Mouse (Mus musculus): ENCODE measurements around the gene Ppp4r4.
A peak's percentile ranks its signal among the peaks of the same experiment; 100 is the strongest.
"Not testable (repeated sequence)": the region's sequence is repeated elsewhere in the genome, so short reads cannot be mapped to it uniquely, and the experiment has no call there.

The Ppp4r4 gene

DNA sequence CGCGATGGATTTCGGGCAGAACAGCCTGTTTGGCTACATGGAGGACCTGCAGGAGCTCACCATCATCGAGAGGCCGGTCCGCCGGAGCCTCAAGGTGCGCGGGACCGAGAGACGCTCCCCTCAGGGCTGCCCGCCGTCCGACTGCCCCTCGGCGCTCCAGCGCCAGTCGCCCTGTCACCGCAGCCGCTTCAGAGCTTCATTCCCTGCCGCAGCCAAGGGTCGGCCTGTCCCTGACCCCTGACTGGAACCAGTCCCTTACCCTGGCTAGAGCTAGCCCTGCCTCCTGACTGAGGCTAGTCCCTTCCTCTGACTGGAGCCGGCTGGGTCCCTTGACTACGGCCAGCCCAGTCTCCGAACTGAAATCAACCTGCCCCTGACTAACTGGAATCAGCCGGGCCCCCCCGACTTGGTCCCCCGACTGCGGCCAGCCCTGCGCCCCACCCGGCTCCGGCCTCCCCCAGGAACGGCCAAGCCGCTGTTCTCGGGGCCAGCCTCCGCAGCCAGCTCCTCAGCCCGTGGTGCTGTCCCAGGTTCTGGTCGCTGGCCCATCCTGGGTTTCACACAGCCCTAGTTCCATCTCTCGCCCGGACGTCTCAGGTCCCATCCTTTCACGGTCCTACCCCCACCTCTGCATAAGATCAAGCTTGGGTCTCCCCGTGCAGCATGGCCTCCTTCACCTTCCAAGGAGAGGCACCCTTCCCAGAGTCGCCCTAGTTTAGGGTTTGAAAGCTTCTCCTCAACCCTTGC is 739 bp downstream of the Ppp4r4 start:
- no peak for DNase-seq (ENCODE audit: extremely low spot score)

DNA sequence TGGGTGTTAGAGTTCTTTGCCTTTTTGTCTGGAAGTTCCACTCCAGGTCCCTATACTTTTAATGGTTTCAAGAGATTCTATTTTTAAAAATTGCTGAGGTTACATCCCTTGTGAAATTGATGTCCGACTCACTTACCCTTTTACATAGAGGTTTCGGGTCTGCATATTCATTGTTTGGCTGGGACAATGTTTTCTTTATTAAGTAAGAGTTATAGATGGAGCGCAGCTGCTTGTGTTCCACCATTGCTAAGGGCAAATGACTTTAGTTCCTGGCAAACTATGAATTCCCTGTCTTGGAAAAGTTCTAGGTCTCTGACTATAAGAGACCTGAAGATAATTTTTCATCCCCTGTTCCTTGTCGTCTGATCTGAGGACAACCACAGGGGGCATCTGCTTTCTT is 8.3 kb downstream of the Ppp4r4 start:
- DNase-seq (ENCODE audit: extremely low spot score) = no peak

DNA sequence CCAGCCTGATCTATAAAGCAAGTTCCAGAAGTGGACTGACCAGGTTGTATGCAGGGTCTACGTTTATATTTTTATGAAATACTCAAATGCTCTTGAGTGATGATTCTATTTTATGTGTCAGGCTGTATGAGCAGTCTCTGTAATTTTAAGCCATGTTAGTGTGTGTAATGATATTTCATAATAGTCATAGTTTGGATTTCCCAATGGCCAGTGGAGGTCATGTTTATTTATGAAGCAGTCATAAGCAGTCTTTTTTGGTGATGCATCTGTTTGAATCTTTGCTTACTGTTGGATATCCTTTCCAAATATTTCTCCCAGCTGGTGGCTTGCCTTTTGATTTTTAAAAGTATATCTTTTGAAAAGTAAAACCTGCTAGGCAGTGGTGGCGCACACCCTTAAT is 11.3 kb downstream of the Ppp4r4 start:
- DNase-seq (ENCODE audit: extremely low spot score) = no peak

DNA sequence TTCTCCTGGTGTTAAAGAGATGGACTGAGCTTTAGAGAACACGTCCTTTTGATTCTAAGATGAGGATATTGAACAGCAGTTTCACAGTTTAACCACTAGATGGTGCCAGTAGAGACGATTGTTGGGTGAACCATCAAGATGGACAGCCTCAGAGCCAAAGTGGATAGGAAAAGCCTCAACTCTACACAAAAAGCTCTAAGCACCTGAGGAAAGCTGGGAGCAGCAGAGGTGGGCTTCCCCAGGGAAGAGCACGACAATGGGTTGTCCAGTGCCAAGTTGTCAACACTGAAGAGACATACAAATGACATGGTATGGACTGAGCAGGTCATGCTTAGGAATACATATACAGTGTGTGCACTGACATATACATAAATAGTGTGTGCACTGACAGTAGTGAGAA is 12.1 kb downstream of the Ppp4r4 start:
- peak; percentile 44 for DNase-seq (ENCODE audit: extremely low spot score)

DNA sequence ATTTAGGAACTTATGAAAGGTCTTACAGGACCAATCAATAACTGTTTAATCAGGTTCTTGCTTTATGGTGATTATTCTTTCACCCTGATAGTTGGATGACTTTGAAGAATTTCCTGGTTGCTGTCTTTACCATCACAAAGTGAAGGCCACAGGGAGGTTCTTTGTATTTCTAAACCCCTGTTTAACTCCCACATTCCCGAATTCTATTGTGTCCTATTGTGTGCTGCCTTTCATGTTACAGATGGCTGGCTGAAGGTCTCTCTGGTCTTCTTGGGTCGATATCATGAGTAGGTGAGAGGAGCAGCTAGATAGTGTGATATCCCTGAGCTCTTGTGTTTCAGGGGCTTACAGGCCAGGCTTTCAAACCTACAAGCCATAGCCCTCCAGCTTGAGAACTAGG is 15.4 kb downstream of the Ppp4r4 start:
- DNase-seq (ENCODE audit: extremely low spot score) = no peak

DNA sequence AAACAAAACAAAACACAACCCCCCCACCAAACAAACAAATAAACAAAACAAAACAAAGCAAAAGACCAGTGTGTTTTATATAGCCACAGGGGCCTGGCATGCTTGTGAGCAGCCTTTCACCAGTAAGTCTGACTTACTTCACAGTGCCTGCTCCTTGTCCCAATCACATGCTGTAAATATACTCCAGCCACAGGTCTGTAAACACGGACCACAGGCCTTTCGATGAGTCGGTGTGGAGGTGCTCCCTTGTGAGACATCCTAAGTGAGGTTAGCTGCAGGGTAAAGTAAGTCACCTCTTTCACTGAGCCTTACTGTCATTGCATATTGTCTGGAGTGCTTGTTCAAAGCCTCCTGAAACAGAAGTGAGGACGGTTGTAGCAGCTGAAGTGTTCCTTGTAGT is 16.4 kb downstream of the Ppp4r4 start:
- DNase-seq (ENCODE audit: extremely low spot score) = no peak

DNA sequence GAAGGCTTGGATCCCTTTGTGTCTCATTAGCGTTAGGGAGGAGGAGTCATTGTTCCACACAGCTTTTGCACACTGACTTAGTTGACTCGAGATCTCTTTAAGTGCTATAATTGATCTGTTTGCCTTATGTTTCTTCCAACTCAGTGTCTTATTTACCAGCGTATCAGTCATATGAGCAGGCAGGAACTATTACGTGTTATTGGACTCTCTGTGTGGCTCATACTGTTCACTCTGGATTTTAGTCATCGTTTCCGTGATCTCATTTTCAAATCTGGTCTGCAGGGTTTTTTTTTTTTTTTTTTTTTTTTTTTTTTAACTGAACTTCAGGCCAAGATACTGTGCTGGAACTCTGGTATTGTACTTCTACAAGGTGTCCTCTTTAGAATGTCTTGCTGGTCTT is 18.0 kb downstream of the Ppp4r4 start:
- DNase-seq (ENCODE audit: extremely low spot score) = no peak

DNA sequence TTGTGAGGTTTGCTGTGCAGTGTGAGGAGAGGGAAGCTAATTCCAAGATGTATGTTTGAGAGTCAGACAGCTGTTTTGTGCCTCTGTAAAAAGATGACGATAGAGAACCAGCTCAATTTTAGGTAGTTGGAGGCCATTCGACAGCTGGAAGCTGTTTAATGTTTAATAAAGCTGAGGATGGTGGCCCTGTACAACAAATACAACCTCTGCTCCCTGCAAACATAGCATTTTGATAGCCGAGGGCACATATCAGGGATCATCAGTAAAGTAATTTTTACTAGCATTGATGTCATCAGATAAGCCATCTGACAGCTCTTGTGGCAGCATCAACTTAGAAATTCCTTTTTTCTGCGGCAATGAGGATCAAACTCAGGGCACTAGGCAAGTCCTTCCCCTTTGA is 19.3 kb downstream of the Ppp4r4 start:
- no peak for DNase-seq (ENCODE audit: extremely low spot score)

DNA sequence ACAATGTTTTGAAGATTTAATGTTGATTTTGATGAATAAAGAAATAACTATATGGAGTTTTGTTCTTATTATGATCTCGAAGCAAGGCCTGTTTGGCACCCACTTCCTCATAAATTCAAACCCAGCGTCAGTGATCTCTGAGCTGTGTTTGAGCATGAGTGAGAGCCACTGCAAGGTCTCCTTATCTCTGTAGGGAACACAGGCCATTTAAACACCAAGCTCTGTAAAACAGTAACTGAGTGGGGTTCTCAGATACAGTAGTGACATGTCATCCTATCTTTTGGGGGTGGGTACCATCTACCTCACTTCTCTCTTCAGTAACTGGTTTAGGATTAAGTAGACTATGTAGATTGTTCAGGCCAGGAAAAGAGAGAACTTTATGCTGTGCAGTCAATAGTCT is 20.4 kb downstream of the Ppp4r4 start:
- no peak for DNase-seq (ENCODE audit: extremely low spot score)

DNA sequence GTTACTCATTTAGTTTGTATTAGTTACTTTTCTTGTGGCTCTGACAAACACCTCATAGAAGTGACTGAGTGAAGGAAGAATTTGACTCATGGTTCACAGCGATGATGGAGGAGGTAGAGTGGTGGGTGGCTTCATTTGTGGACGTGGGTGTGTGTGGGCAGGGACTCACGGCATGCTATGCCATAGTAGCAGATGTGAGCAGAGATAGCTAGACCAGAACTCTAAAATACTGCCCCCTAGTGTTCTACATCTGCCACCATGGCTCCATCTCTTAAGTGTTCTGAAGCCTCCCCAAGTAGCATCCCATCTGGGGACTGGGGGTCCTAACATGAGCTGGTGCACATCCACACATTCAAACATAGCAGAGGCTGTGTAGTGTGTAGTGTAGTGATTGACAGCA is 21.4 kb downstream of the Ppp4r4 start:
- DNase-seq (ENCODE audit: extremely low spot score) = no peak

DNA sequence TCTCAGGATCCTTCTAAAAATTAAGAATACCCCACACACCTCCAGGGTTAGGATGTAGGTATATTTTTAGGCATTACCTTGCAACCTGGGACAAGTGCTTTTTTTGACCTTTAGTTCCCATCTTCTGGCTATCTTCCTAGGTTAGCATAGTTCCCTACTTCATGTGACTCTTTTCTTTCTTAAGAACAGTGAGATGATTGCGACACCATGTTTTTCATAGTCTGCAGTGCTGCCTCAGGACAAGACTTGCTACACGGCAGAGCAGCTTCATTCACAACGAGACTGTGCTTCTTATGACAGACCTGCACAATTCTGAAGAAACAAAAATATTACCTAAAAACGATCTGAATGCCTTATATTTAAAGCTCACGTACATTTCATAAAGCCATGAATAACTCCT is 24.8 kb downstream of the Ppp4r4 start:
- DNase-seq (ENCODE audit: extremely low spot score) = no peak

DNA sequence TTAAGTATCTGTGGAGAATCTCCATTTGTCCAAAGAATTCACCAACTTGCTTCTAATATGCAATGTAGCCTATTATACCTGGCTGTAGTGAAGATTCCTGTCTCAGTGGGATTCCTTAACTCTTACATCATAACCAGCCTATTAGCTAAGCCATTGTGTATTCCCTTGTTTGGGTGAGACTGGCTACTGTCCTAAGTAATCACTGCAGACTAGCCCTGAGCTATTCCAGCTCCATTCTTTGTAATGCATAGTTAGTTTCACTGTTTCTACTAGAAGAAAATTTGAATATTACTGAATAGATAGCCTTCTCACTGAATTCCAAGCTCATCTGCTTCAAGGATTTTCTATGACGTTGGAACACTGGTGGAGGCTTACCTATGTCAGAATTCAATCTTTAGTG is 32.6 kb downstream of the Ppp4r4 start:
- no peak for DNase-seq (ENCODE audit: extremely low spot score)

DNA sequence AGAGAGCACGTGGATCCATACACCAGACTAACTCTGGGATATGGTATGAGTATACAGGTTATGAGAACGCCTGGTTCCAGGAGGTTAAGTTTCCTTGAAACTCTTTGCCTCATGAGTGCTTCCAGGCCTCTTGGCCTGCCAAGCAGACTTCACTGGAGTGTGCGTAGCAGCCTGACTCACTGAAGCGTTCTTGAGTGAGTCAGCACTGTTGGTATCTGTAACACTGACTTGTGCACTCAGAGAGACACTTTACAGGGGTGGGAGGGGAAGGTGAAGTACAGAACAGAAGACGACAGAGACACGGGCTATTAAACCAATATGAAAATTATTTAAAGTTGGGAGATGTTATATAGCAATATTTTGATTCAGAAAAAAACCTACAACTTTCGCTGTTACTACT is 33.1 kb downstream of the Ppp4r4 start:
- no peak for DNase-seq (ENCODE audit: extremely low spot score)

DNA sequence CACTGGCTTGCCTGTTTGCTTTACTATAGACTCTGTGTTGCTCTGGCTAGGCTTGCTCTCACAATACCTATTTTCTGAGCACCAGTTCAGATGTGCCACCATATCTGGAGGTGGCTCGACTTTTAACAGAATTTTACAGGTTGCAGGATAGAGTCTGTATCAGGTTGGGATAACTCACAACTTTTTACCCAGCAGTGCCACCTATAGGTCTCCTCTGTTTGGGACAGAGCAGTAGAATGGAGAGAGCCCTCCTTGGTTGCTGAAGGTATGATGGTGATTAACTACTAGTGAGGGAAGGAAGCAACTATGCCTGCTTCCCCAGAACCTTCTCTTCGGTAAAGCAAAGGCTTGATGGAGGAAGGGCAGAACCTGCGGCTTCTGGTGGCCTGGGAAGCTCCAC is 35.0 kb downstream of the Ppp4r4 start:
- DNase-seq (ENCODE audit: extremely low spot score) = no peak

DNA sequence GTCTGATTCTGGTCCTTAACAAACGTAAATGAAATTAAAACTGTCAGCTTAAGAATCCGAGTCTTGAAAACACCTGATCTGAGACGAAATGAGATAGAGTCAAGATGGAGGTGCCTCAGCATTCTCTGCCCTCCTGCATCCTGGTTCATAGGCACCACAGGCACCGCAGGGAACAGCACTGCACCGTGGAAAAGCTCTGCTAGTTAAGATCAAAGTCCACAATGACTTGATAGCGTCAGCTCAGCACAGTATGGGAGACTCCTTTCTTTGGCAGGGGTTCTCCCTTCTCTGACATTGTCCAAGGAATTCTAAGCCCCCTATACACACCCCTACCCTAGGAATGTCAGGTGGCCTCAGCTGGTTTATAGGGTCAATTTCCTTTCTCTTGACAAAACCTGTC is 37.6 kb downstream of the Ppp4r4 start:
- DNase-seq (ENCODE audit: extremely low spot score) = no peak

DNA sequence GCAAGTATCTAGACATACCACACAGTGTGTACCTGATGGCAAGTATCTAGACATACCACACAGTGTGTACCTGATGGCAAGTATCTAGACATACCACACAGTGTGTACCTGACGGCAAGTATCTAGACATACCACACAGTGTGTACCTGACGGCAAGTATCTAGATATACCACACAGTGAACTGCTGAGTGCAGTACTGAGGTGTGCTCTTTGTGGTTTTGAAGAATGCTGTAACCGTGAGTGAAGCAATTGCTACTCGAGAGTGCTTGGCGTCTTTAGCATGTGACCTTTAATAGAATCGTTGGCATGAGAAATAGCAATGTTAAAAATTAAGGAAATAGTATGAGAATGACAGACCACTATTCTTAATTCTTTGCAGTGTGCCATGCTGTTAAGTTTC is 46.1 kb downstream of the Ppp4r4 start:
- not testable (repeated sequence) for DNase-seq (ENCODE audit: extremely low spot score)

DNA sequence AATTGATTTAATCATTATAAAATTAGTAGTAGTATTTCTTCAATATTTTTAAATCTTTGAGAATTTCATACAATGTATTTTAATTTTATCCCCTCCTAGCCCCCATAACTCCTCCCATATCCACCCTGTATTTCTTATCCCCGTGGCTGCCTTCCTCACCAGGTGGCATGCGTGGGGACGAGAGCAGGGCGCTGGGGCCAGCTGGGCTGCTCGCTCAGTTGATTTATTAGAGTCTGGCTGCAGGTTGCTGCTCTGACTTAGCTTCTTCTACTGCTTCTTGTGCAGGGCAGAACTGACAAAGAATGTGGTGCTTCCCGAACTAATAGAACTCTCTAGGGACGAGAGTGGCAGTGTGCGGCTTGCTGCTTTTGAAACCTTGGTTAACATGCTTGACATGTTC is 51.7 kb downstream of the Ppp4r4 start:
- no peak for DNase-seq (ENCODE audit: extremely low spot score)

DNA sequence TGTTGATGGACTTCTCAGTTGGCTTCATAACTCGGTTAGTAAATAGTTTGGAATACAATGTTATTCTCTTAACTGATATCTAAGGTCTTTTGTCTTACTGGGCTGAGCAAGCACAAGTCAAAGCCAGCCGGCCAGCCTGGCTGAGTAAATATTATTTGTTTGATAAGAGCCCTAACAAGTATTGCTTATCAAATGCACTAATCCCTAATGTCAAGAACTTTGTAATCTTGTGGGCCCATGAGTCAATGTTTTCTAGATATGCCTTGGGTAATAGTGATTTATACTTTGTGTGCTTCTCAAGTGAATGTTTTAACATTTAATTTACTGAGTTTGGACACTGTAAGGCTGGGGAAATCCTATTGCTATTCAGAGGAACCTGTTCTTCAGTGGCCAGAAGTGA is 66.3 kb downstream of the Ppp4r4 start:
- no peak for DNase-seq (ENCODE audit: extremely low spot score)

DNA sequence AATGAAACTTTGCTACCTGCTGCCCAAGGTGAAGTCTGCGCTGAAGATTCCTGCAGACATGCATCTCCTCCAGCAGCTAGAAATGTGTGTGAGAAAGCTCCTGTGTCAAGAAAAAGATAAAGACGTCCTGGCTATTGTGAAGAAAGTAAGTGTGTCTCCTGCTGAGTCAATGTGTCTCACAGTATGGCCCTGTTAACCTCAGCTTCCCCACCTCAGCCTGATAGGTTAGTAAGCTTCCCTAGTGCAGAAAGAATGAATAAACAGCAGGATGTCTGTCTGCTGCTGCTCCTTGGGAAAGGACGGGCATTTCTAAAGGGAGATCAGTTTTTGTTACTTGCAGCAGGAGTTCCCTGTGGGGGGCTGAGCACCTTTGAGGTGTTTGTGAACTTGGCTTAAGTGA is 68.3 kb downstream of the Ppp4r4 start:
- no peak for DNase-seq (ENCODE audit: extremely low spot score)

DNA sequence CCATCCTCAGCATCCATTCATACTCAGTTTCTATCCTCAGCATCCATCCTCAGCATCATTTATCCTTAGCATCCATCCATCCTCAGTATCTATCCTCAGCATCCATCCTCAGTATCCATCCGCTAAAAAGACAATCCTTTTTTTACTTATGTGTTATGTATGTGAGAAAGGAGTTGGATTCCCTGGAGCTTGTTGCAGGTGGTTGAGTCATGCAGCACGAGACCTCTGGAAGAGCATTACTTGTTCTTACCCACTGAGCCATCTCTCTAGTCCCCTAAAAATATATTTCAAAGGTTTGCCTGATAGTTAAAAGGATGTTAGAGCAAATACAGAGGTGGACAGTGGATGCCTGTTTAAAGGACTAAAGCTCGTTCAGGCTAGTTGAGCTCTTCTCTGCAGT is 69.8 kb downstream of the Ppp4r4 start:
- no peak for DNase-seq (ENCODE audit: extremely low spot score)

DNA sequence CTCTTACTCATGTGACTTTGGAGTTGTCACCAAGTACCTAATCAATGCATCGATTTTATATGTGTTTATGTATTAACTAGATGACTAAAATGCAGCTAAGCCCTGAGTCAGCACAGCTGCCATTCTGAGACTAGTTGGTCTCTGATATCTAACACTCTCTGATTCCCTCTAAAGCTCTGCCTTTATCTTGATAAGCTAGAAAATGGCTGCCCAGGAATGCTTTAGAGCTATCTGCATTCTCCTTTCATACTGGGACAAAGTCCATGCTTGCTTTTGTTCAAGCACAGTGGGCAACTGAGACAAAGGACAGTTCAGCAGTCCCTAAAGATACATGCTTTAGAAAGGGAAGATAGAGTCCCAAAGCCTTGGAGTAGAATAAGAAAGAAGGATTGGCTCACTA is 83.1 kb downstream of the Ppp4r4 start:
- no peak for DNase-seq (ENCODE audit: extremely low spot score)

DNA sequence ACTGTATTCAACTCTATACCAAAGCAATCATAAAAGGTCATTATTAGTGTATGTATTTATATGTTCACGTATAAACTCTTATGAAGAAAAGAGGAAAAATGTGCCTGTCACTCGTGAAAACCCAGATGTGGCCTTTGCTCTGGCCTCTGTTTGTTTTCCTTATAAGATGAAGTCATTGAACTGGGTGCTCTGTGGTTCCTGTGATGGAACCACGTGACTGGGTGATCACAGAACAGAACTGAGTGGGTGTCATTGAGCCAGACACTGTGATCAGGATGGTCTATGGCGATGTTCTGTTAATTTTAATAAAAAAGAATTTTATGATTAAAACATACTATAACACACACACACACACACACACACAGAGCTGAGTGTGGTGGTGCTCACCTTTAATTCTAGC is 83.7 kb downstream of the Ppp4r4 start:
- DNase-seq (ENCODE audit: extremely low spot score) = no peak

DNA sequence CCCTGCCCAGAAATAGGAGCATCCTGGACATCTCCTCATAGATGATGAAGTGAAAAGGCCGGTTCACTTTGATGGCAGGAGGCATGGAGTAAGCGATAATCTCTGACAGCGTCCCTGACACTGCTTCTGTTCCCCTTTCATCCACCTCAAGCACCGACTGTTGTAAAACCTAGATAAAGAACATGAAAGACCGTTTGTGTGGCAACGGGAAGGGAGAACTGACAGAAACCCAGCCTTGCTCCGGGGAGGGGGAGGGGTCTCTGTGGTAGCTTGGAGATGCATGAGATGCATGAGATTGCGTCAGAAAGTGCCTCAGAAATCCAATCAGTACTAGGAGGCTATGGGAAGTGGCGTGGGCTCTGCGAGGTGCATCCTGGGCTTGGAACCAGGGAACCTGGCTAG is 84.8 kb downstream of the Ppp4r4 start:
- no peak for DNase-seq (ENCODE audit: extremely low spot score)

DNA sequence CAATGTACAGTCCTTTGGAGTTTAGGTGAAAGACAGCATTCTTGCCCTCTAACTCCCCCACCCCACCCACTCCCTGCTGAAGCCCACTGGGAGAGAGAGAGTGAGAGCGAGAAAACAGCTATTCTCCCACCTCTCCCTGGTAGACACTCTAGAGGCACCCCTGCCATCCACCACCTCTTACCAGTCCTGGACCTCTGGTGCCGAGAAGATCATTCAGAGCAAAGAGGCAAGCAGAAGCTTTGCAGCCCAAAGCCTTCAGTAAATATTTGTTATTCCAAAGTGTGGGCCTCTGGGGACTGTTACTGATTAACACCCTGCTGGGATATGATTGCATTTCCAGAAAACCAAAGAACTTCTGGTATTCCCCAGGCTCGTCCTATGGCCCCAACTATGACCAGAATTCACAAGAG is 99.1 kb downstream of the Ppp4r4 start, which contains the start of gene Serpina10:
Gene Serpina10, minus strand, starts transcription at position 242 of the 410 bp plus-strand sequence.
- DNase-seq (ENCODE audit: extremely low spot score) = no peak
